Mouse (Mus musculus): Measurements from ENCODE around the gene Prx. TPM values are rescaled to one million over a fixed set of nuclear protein-coding genes. Genes with fewer than 3 reads are reported as not detected.
A peak's percentile ranks its signal among the peaks of the same experiment; 100 is the strongest.

The Prx gene
- under 1 TPM; 0.24 to 0.52 (median 0.30) TPM for polyA plus RNA-seq (2017; shearing (Covaris generic))

DNA sequence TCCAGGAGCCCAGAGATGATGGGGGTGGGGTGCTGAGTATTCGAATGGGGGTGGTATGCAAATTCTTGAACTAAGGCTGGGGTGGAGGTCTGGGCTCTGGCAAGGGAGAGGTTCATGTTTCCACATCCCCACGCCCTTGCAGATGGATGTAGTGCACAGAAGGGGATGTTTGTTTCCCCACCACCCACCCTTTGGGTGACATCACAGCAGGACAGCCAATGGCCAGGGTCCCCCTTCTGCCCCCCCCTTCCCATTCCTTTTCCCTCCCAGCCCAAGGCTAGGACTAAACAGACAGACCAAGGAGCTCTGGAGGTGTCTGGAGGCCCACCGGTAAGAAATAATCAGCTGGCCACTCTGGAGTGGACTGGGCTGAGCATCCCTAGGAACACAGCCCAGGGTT lies at the start of gene Prx:
Prx (plus strand) TSS at position 289 of the 400 bp plus-strand sequence.
- ATAC-seq = no peak

DNA sequence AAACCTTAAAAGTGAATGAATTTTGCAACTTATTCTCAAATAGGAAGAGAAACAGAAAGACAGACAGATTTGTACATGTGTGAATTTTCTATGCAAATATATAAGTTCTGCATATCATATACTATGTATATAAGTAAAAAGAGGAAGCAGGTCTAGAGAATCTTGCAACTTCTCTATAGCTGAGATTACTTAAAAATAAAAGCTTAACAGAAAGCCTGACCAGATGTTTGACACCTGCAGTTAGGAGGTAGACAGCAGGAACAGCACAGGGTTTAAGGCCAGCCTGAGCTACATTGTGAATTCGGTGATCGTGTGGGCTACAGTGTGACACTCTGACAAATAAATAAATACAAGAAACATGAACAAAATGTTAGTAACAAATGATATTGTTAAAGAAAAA lies 47.8 kb upstream of the Prx start:
- ATAC-seq = no peak

DNA sequence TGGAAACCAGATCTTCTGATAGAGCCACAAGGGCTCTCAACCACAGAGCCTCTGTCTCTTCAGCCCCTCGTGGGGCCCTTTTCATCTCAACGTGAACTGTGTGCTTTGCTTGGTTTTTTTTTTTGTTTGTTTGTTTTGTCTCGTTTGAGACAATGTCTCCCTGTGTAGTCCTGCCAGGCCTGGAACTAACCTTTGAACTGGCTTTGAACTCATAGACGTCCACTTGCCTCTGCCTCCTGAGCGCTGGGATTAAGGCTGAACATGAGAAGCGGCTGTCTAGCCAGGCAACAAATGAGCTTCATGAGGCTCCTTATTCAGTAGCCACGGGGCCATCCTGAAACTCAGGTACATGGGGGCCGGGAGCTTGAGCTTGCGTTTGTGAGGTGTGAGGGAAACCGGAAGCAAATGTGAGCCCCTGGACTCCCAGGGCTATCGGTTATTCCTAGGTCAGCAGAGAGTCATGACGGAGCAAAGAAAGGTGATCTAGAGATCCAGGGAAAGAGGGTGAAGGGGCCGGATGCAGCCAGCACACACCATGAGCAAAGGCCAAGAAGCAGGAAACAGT lies 46.8 kb upstream of the Prx start:
- no peak for ATAC-seq

DNA sequence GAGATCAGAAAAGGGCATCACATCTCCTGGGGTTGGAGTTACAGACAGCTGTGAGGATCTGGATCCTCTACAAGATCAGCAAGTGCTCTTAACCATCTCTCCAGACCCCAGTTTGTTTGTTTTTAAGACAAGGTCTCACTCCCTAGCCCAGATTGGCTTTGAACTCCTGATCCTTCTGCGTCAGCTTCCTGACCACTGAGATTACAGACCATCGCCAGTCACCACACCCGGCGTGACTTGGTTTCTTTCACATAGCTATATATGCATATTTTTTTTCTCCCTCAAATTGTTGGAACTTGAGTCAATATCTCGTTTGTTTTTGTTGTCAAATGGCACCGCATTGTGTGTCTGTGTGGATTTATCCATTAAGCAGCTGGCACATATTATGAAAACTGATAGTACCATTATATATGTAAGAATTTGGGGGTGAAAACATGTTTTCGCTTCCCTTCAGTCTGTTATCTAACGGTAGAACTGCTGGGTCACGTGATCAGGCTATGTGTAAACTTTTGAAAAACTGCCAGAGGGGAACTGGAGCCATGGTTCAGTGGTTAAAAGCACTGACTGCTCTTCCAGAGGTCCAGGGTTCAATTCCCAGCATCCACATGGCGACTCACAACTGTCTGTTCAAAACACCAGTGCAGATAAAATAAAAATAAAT lies 44.5 kb upstream of the Prx start:
- ATAC-seq = no peak

DNA sequence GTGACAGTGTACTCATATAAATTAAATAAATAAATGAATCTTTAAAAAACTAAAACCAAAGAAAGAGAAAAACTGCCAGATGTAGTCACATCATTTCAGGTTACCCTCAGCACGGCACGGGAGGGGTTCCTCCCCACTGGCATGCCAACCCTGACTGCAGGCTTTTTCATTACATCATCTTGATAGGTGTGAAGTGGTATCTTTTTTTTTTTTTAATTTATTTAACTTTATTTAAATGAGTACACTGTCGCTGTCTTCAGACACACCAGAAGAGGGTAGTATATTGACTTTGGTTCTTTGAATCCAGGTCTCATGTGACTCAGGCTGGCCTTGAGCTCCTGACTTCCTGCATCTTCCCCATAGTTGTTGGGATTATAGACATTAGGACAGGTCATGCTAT lies 43.9 kb upstream of the Prx start:
- ATAC-seq = no peak

DNA sequence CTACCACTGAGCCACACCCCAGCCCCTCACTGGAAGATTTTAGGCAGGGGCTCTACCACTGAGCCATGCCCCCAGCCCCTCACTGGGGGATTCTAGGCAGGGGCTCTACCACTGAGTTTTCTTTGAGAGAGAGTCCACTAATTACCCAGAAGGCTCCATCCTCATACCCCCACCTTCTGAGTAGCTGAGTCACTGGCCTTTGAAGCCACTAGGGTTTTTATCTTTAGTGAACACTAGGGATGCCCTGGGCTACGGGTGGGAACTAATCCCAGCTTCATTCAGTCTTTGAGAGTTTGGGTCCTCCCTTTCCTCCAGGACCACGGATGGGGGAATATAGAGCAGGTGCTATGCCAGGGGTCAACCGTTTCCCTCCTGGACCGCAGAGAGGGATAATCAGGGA lies 40.5 kb upstream of the Prx start:
- no peak for ATAC-seq

DNA sequence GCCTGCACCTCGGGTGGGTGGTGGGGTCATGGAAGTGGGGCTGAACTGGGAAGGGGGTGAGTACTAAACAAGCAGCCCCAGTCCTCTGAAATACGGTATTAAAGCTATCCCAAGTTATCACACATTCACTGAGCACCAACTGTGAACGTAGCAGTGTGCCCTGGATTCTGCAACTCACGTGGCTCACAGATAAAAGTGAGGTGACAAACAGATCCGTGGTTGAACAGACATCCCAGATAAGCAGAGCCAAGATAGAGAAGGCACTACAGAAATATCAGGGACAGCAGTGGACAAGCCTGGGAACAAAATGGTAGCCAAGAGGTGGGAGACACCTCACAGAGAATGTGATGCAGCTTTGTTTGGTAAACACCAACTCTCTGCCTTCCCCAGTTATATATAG lies 39.5 kb upstream of the Prx start:
- ATAC-seq = no peak

DNA sequence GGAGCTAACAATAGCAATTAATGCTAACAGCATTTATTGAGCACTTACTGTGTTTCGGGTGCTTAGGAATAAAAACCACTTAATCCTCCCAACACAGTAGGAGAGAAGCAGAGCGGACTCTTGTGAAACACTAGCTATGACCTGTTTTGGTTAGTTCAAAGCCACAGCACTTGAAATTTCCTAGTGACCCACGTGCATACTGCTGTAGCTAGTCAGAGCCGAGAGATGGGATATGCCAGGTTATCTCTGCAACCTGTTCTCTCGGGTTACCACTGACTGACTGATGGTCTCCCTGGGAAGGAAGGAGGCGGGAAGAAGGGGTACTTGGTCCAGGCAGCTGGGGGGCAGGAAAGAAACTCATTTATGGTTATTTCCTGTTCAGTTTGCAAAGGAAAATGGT lies 38.6 kb upstream of the Prx start:
- ATAC-seq = no peak

DNA sequence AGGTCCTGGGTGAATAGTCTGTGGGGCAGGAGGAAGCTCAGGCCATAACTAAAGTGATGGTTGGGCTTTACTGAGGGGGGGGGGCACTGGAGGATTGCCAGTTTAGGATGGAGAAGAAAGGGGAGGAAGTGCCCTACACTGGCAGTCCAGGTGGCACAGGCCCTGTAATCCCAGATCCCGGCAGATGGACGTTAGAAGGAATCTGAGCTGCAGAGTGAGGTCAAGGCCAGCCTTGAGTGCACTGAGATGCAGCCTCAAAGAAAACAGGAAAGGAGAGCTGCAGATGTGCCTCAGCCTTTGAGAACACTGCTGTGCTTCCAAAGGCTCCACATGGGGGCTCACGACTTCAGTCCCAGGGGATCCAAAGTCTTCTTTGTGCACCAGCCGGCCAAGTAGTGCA lies 31.5 kb upstream of the Prx start:
- ATAC-seq = no peak

DNA sequence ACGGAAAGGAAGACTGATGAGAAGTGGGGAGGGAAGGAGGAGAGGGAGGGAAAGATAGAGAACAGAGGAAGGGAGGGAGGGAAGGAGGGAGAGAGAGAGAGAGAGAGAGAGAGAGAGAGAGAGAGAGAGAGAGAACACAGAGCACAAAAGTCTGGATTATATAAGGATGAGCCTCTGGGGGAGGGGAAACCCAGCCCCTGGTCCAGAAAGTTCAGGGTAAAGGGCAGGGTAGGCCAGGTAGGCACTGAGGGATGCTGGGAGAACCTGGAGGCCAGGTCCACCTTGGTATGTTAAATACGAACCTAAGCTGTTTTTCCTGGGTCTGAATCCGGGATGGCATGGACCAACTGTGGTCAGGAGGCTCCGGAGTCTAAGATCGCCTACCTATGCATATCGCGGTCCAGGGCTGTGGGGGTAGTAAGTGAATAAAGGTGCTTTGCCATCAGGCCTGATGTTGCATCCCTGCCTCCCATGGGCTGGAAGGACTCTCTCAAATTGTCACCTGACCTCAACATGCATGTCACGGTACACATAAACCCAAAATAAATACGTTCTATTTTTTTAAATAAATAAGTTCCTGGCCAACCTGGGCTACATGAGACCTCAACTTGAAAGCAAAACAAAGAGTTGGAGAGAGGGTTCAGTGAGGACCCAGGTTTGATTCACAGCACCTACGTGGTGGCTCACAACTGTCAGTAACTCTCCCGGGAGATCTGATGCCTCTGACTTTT lies 27.6 kb upstream of the Prx start:
- ATAC-seq = no peak

DNA sequence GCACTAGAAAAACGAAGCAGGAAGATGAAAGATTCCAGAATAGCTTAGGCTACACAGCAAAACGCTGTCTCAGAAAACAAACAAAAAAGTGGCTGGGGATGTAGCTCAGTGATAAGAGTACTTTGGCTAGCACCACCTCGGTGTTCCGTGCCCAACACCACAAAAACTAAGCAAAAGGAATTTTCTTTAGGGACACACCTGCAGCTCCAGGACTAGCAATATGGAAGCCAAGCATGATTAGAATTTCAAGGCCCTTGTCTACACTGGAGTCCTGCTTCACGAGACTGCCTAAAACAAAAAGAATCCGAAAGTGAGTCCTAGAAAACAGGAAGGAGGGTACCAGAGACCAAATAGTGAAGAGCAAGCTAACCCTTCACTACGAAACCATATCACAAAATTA lies 26.5 kb upstream of the Prx start:
- ATAC-seq = no peak

DNA sequence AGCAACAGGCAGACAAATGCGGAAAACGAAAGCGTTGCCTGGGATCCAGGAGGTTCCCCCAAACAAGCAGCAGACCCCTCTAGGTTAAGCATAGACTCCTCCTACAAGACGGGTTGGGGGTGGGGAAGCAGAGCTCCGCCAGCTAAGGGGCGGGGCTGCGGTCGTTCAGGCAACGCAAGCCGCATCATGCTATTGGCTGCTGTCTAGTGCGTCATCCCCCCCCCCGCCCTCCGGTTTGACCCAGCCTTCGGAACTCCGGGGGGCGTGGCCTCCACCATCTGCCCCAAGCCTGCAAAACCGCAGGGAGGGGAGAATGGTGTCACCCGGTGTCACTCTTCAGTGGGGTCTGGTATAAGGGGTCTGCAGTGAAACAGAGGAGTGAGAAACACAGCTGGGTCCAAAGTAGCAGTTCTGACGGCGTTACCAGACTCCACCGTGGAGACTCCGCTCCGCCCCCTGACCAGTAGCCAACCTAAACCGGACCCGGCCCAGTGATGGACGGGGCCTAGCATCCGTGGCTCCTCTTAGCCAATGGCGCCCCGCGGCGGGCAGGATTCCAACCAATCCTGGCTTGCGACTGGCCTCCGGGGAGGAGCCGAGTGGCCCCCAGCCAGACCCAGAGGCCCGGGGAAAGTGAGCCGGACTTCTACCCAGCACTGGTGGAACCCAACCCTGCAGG lies 25.8 kb upstream of the Prx start, which contains the start of gene Sertad3:
Sertad3 (plus strand) TSS at position 613 of the 679 bp plus-strand sequence.
- ATAC-seq = peak; percentile 81

DNA sequence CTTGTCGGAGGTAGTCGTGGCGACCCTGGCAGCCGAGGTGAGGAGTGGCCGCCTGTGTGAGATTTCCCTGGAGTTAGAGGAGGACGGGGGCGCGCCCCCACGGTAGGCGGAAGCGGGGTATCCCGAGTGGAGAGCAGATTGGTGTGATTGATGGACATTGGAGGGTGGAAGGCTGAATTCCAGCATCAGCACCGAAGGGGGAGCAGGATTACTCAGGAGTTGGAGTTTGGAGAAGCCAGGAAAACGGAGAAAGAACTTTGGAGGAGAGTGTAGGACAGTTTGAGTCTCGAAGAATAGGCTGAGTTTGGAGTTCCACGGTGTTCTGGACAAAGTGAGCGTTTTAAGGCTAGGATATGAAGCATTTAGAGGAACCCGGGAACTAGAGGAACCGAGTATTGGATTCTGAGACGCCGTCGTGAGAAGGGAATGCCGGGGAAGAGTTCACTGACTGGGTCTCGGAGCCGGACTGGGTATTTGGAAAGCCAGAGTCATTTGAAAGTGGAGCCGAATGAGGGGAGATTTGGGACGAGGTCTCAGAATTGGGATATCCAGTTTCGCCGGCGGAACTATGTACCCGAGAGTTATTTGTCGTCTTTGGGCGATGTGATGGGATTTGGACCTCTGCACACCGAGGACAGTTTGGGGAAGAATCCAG lies 25.2 kb upstream of the Prx start:
- peak; percentile 9 for ATAC-seq

DNA sequence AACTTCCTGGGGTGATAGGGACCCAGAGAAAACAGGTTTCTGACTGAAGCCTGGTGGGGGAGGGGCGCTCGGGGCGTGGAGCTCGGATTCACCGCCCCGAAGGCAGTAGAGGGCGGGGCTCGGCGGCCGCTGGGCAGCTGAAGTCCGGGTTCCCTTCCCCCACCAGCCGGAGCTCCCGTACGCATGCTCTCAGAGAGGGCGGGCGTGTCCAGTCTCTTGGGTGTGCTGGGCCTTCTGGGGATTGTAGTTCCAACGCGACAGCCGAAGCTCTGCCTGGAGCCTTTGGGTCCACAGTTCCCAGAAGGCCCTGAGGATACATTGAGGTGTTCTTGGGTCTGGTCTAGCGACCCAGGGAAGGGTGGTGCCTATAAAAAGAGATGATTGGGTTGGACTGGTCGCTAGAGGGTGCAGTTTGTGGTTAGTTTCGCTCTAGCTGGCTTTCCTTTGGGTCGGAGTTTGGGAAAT lies 24.6 kb upstream of the Prx start:
- peak; percentile 74 for ATAC-seq

DNA sequence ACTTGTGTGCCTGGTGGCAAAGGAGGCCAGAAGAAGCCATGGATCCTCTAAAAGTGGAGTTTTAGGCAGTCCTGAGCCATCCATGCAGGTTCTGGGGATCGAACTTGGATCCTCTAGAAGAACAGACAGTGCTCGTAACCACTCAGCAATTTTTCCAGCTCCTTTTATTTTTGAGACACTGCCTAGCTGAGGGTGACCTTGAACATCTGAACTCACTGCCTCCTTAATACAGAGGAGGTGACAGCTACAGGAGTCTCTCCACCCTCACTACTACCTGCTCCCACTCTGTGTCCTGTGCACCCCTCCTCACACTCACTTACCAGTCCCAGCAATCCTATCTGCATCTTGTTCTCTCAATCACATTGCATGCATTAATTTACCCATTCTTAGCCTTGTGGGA lies 23.5 kb upstream of the Prx start:
- no peak for ATAC-seq

DNA sequence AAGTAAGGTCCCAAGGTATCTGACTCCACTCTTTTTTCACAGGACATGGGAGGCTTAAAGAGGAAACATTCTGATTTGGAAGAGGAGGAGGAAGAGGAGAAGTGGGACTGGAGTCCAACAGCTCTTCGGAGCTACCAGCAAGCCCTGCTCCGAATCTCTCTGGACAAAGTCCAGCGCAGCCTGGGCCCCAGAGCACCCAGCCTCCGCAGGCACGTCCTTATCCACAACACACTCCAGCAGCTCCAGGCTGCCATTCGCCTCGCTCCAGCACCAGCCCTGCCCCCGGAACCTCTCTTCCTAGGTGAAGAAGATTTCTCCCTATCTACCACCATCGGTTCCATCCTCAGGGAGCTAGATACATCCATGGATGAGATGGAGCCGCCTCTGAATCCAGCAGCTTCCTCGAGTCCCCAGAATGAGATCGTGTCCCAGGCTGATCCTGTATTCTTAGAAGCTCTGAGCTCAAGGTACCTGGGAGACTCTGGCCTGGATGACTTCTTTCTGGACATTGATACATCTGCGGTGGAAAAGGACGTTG lies 23.0 kb upstream of the Prx start:
- no peak for ATAC-seq

DNA sequence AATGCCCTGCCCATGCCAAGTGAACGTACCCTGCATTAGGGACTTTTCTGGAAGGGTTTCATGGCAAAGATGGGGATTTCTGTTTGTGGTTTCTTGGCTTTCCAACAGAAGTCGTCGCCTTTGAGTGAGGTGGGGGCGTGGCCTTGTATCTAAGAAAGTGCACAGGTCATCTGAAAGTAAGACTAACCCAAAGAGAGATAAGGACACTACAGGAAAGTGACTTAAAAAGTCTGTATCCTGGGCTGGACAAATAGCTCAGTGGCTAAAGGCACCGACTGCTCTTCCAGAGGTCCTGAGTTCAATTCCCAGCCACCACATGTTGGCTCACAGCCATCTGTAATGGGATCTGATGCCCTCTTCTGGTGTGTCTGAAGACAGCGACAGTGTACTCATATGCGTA lies 20.6 kb upstream of the Prx start:
- ATAC-seq = no peak

DNA sequence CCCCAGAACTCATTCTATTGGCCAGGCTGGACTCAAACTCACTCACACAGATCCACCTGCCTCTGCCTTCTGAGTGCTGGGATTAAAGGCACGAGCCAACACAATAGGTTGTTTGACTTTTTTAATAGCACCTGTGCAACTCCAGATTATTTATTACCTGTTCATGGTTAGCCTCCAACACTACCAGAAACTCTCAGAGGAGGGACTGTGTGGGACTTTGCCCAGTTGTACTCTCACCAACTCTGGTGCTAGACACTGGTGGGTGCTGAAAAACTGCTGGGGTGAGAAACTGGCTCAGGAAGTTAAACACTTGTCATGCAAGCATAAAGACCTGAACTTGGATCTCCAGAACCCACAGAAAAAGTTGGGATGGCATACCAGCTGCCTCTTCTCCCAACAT lies 19.4 kb upstream of the Prx start:
- no peak for ATAC-seq

DNA sequence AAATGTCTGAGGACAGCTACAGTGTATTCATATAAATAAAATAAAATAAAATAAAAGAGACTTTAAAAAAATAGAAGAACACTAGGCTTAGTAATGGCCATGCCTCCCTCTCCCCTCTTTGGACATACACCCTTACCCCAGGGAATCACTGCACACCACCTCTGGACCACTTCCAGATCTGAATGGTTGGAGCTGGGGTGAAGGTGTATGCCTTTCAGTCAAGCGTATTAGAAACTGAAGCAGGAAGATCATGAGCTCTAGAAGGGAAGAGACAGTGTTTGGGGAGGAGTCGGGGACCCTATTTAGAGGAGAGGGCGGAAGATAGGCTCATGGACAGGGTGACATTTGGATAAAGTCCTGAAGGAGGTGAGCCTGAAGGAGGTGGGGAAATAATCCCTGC lies 18.6 kb upstream of the Prx start:
- ATAC-seq = no peak

DNA sequence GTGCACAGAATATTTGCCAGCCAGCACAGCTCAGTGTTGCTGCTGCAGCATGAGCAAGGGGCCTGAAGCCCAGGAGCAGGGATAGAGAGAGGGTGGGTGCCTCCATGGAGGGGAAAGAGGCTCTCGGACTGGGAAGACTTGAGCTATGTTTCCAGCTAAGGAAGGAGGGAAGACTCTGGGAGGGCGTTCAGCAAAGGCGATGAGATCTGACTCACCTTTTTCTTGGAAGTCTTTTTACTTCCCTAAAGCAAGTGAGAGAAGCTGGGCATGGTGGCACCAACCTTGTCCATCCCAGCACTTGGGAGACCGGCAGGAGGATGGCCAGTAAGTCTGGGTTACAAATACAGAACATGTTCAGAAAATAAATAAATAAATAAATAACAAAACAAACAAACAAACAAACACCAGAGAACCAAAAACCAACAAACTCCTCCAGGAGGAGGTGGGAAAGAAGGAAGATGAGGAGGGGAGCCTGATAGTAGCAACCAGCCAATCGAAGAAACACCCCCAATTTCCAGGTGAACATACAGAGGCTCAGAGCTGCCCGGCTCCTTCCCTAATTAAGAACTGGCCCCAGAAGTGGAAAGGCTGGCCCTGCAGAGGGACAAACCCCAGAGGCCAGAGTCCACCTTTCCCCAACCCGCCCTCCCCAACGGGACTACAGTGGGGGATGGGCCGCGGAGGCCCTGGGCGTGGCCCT lies 18.0 kb upstream of the Prx start:
- no peak for ATAC-seq

DNA sequence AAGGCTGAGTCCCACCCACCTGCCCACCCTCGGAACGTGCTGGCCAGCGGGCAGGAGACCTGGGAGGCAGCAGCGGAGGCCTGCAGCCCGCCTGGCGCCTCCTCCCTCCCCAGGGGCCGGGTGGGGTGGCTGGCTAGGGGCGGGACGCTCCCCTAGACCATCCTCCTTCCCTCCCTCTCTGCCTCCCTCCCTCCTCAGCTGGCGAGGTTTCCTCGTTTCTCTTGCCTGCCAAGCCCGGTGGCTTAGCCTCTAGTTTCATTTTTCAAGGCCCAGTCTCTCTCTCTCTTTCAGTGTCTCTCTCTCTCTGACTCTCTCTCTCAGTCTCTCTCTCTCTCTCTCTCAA lies 17.5 kb upstream of the Prx start:
- ATAC-seq = peak; percentile 83

DNA sequence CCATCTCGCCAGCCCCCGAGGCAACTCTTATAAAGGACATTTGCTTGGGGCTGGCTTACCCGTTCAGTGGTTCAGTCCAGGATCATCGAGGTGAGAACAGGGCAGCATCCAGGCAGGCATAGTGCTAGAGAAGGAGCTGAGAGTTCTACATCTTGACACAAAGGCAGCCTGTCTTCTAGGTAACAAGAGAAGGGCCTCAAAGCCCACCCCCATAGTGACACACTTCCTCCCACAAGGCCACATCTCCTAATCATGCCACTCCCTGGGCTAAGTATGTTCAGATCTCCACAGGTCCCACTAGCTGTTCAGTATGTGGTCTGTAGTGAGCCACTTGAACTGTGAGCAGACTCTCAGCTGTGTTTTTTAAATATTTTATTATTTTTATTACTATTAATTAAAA lies 15.3 kb upstream of the Prx start:
- no peak for ATAC-seq
